Mouse (Mus musculus): ENCODE measurements around the gene Mrpl55. TPM values are rescaled to one million over a fixed set of nuclear protein-coding genes. Genes with fewer than 3 reads are reported as not detected.

Gene Mrpl55
- 82.3 and 82.8 TPM in 2 replicates for polyA plus RNA-seq (2015; fragmentation: Nextera tagmentation; extraction: Ambion mirVana)

GRCm38 (mm10) chr11:59202081-59202995 is at the start of gene Mrpl55:
Gene Mrpl55 (plus strand): TSS chr11:59202486.
- H3K4me1 ChIP-seq: peaks cover 14% of the 10 kb centered on the region
- H3K36me3 ChIP-seq: peaks cover 35% of the 10 kb centered on the region
- ATAC-seq (ENCODE audit: insufficient number of reproducible peaks, low FRiP score, low TSS enrichment, low read depth): peak; percentile 93
- under 1% methylated on average over 63 of the region's 63 CpGs for WGBS
- no peaks in the 10 kb centered on the region for H3K9me3 ChIP-seq (replicated peaks)
- H3K4me3 ChIP-seq (replicated peaks): peak within 1 kb of the TSS; percentile 96
- peak within 1 kb of the TSS; percentile 93 for H3K4me2 ChIP-seq (replicated peaks)
- no peaks in the 10 kb centered on the region for H3K27me3 ChIP-seq
- H3K27ac ChIP-seq (replicated peaks): peak within 1 kb of the TSS; percentile 84
- peak within 1 kb of the TSS; percentile 81 for H3K9ac ChIP-seq

- no peak overlapping the region for H3K4me3 ChIP-seq (replicated peaks)
- no peaks in the 10 kb centered on the region for H3K9me3 ChIP-seq (replicated peaks)
- ATAC-seq (ENCODE audit: insufficient number of reproducible peaks, low FRiP score, low TSS enrichment, low read depth): no peak
- no peak overlapping the region for H3K27ac ChIP-seq (replicated peaks)
- WGBS: 70% methylated on average over 7 of the region's 7 CpGs
- no peaks in the 10 kb centered on the region for H3K4me1 ChIP-seq
- no peak overlapping the region for H3K9ac ChIP-seq
- no peaks in the 10 kb centered on the region for H3K27me3 ChIP-seq
- H3K4me2 ChIP-seq (replicated peaks): no peak overlapping the region
- peaks cover 20% of the 10 kb centered on the region for H3K36me3 ChIP-seq
Observed at GRCm38 (mm10) chr11:59154220-59154619, 48.1 kb upstream of the Mrpl55 start.

GRCm38 (mm10) chr11:59155900-59156299 is 46.4 kb upstream of the Mrpl55 start:
- H3K27ac ChIP-seq (replicated peaks): no peak overlapping the region
- no peaks in the 10 kb centered on the region for H3K27me3 ChIP-seq
- ATAC-seq (ENCODE audit: insufficient number of reproducible peaks, low FRiP score, low TSS enrichment, low read depth): no peak
- no peak overlapping the region for H3K4me2 ChIP-seq (replicated peaks)
- H3K4me3 ChIP-seq (replicated peaks): no peak overlapping the region
- H3K9me3 ChIP-seq (replicated peaks): no peaks in the 10 kb centered on the region
- H3K36me3 ChIP-seq: peaks cover 20% of the 10 kb centered on the region
- WGBS: 85% methylated on average over 5 of the region's 5 CpGs
- H3K4me1 ChIP-seq: no peaks in the 10 kb centered on the region
- no peak overlapping the region for H3K9ac ChIP-seq

- WGBS: 92% methylated on average over 13 of the region's 13 CpGs
- Histone ChIP-seq H3K9ac (no peak overlapping the region), H3K4me2 (replicated peaks) (no peak overlapping the region), H3K27me3 (no peaks in the 10 kb centered on the region), H3K27ac (replicated peaks) (no peak overlapping the region), H3K4me3 (replicated peaks) (no peak overlapping the region), H3K4me1 (peaks cover 15% of the 10 kb centered on the region), H3K36me3 (peaks cover 20% of the 10 kb centered on the region), H3K9me3 (replicated peaks) (no peaks in the 10 kb centered on the region)
- no peak for ATAC-seq (ENCODE audit: insufficient number of reproducible peaks, low FRiP score, low TSS enrichment, low read depth)
Observed at GRCm38 (mm10) chr11:59159099-59159498, 43.2 kb upstream of the Mrpl55 start.

- Histone ChIP-seq H3K9ac (no peak overlapping the region), H3K9me3 (replicated peaks) (no peaks in the 10 kb centered on the region), H3K4me2 (replicated peaks) (no peak overlapping the region), H3K27me3 (no peaks in the 10 kb centered on the region), H3K4me3 (replicated peaks) (no peak overlapping the region), H3K36me3 (peaks cover 20% of the 10 kb centered on the region), H3K4me1 (peaks cover 17% of the 10 kb centered on the region), H3K27ac (replicated peaks) (no peak overlapping the region)
- WGBS: 84% methylated on average over 4 of the region's 4 CpGs
- ATAC-seq (ENCODE audit: insufficient number of reproducible peaks, low FRiP score, low TSS enrichment, low read depth): no peak
Observed at GRCm38 (mm10) chr11:59159558-59159957, 42.7 kb upstream of the Mrpl55 start.

- Histone ChIP-seq H3K9me3 (replicated peaks) (no peaks in the 10 kb centered on the region), H3K4me2 (replicated peaks) (no peak overlapping the region), H3K4me1 (peaks cover 17% of the 10 kb centered on the region), H3K27ac (replicated peaks) (0 out of 2 replicates have a peak overlapping the region, but pooled peaks have one; percentile 28), H3K27me3 (no peaks in the 10 kb centered on the region), H3K36me3 (peaks cover 17% of the 10 kb centered on the region), H3K9ac (no peak overlapping the region), H3K4me3 (replicated peaks) (no peak overlapping the region)
- no peak for ATAC-seq (ENCODE audit: insufficient number of reproducible peaks, low FRiP score, low TSS enrichment, low read depth)
- 68% methylated on average over 5 of the region's 5 CpGs for WGBS
Observed at GRCm38 (mm10) chr11:59161398-59161797, 40.9 kb upstream of the Mrpl55 start.

- H3K9me3 ChIP-seq (replicated peaks): no peaks in the 10 kb centered on the region
- H3K4me3 ChIP-seq (replicated peaks): peak overlapping the region; percentile 90
- H3K4me1 ChIP-seq: peaks cover 17% of the 10 kb centered on the region
- no peak for ATAC-seq (ENCODE audit: insufficient number of reproducible peaks, low FRiP score, low TSS enrichment, low read depth)
- H3K36me3 ChIP-seq: peaks cover 9% of the 10 kb centered on the region
- 52% methylated on average over 9 of the region's 9 CpGs for WGBS
- H3K9ac ChIP-seq: peak overlapping the region; percentile 26
- peak overlapping the region; percentile 67 for H3K4me2 ChIP-seq (replicated peaks)
- H3K27ac ChIP-seq (replicated peaks): peak overlapping the region; percentile 100
- H3K27me3 ChIP-seq: no peaks in the 10 kb centered on the region
Observed at GRCm38 (mm10) chr11:59162443-59163254, 39.6 kb upstream of the Mrpl55 start.

- Histone ChIP-seq H3K36me3 (no peaks in the 10 kb centered on the region), H3K27me3 (no peaks in the 10 kb centered on the region), H3K4me1 (peaks cover 17% of the 10 kb centered on the region), H3K9me3 (replicated peaks) (no peaks in the 10 kb centered on the region), H3K4me3 (replicated peaks) (peak within 1 kb of the TSS; percentile 90), H3K27ac (replicated peaks) (peak within 1 kb of the TSS; percentile 100), H3K9ac (peak within 1 kb of the TSS; percentile 89), H3K4me2 (replicated peaks) (peak within 1 kb of the TSS; percentile 67)
- peak; percentile 98 for ATAC-seq (ENCODE audit: insufficient number of reproducible peaks, low FRiP score, low TSS enrichment, low read depth)
- 3% methylated on average over 54 of the region's 68 CpGs for WGBS
Observed at GRCm38 (mm10) chr11:59163255-59164236, 38.7 kb upstream of the Mrpl55 start, which contains the start of gene Iba57. Gene Iba57 (minus strand): TSS chr11:59163739.

GRCm38 (mm10) chr11:59164384-59164783 is 37.9 kb upstream of the Mrpl55 start:
- H3K27me3 ChIP-seq: no peaks in the 10 kb centered on the region
- H3K4me3 ChIP-seq (replicated peaks): peak overlapping the region; percentile 90; the same call in 1 of the 2 replicates
- ATAC-seq (ENCODE audit: insufficient number of reproducible peaks, low FRiP score, low TSS enrichment, low read depth): no peak
- H3K27ac ChIP-seq (replicated peaks): no peak overlapping the region
- H3K4me1 ChIP-seq: peaks cover 17% of the 10 kb centered on the region
- H3K4me2 ChIP-seq (replicated peaks): peak overlapping the region; percentile 67; the same call in 1 of the 2 replicates
- WGBS: 84% methylated on average over 9 of the region's 9 CpGs
- no peaks in the 10 kb centered on the region for H3K36me3 ChIP-seq
- no peaks in the 10 kb centered on the region for H3K9me3 ChIP-seq (replicated peaks)
- no peak overlapping the region for H3K9ac ChIP-seq

GRCm38 (mm10) chr11:59165616-59166241 is 36.6 kb upstream of the Mrpl55 start:
- no peaks in the 10 kb centered on the region for H3K27me3 ChIP-seq
- no peak overlapping the region for H3K9ac ChIP-seq
- ATAC-seq (ENCODE audit: insufficient number of reproducible peaks, low FRiP score, low TSS enrichment, low read depth): no peak
- H3K36me3 ChIP-seq: no peaks in the 10 kb centered on the region
- no peak overlapping the region for H3K4me2 ChIP-seq (replicated peaks)
- no peak overlapping the region for H3K4me3 ChIP-seq (replicated peaks)
- WGBS: 52% methylated on average over 2 of the region's 2 CpGs
- no peak overlapping the region for H3K27ac ChIP-seq (replicated peaks)
- peaks cover 17% of the 10 kb centered on the region for H3K4me1 ChIP-seq
- no peaks in the 10 kb centered on the region for H3K9me3 ChIP-seq (replicated peaks)

Data from embryonic facial prominence, embryonic 15.5 days (tissue).